Mouse (Mus musculus): ENCODE results near the gene Agap2.

- TF ChIP-seq GATA1 (IDR thresholded peaks at IDR 0.05; ENCODE audit: borderline replicate concordance, low read length) (no peak), FLI1 (IDR thresholded peaks at IDR 0.05; ENCODE audit: low read length) (no peak)
Measured at GRCm38 (mm10) chr10:127077515-127077914, 2.4 kb downstream of the Agap2 start.
